Mouse (Mus musculus) forebrain, embryonic 14.5 days (tissue): ENCODE measurements around the gene Ifitm1. TPM values are rescaled to one million over a fixed set of nuclear protein-coding genes. Genes with fewer than 3 reads are reported as not detected.
A peak's percentile ranks its signal among the peaks of the same experiment; 100 is the strongest.
"Not testable (repeated sequence)": the region's sequence is repeated elsewhere in the genome, so short reads cannot be mapped to it uniquely, and the experiment has no call there.

Source experiments
- ATAC-seq: fragments of 200-750 bp; cut with Nextera tagmentation; 2 replicates; pipeline ENCODE4 v1.8.0; 2017; ENCODE audit warnings: mild to moderate bottlenecking, moderate library complexity
- DNase-seq: peaks from one replicate; pipeline ENCODE4 v3.0.0-alpha.2; 2015; ENCODE audit warnings: low spot score
- H3K27ac ChIP-seq: fragments of 300-500 bp; sonication (generic); 2 replicates; pipeline ENCODE4 v1.5.1; 2014; ENCODE audit warnings: low read depth, mild to moderate bottlenecking, control low read depth, low read length, moderate library complexity
- H3K27me3 ChIP-seq: fragments of 300-500 bp; sonication (generic); replicated peaks from 2 replicates; pipeline ENCODE4 v1.6.1; 2014; ENCODE audit warnings: low read length, control low read depth, mixed read lengths; ENCODE audit not compliant: control insufficient read depth, insufficient read depth
- H3K36me3 ChIP-seq: fragments of 300-500 bp; sonication (generic); 2 replicates; pipeline ENCODE4 v1.6.1; 2014; ENCODE audit warnings: low read length, control low read depth; ENCODE audit not compliant: control insufficient read depth, insufficient read depth
- H3K4me1 ChIP-seq: fragments of 300-500 bp; sonication (generic); 2 replicates; pipeline ENCODE4 v1.6.1; 2014; ENCODE audit warnings: antibody characterized with exemption, low read length, control low read depth; ENCODE audit not compliant: control insufficient read depth, insufficient read depth
- H3K4me2 ChIP-seq: fragments of 300-500 bp; sonication (generic); 2 replicates; pipeline ENCODE4 v1.6.1; 2014; ENCODE audit warnings: mild to moderate bottlenecking, control low read depth, low read length
- H3K4me3 ChIP-seq: fragments of 300-500 bp; sonication (generic); 2 replicates; pipeline ENCODE4 v1.5.1; 2014; ENCODE audit warnings: low read depth, low read length, control low read depth
- H3K9ac ChIP-seq: fragments of 300-500 bp; sonication (generic); 2 replicates; pipeline ENCODE4 v1.6.1; 2014; ENCODE audit warnings: mild to moderate bottlenecking, low read length, control low read depth, moderate library complexity
- H3K9me3 ChIP-seq: fragments of 300-500 bp; sonication (generic); replicated peaks from 2 replicates; pipeline ENCODE4 v1.6.1; 2016; ENCODE audit warnings: low read length, control low read depth, mixed read lengths; ENCODE audit not compliant: control insufficient read depth
- WGBS: fragments of 180-500 bp; shearing (Covaris S2); extraction: QIAGEN DNeasy Blood & Tissue Kit; methylation state at CpG from one replicate; pipeline ENCODE4 v1.1.7; 2014; 5-methylcytosine and 5-hydroxymethylcytosine counted together
- polyA plus RNA-seq: library from polyadenylated mRNA; unstranded; fragments of >200 nt; fragmentation: Nextera tagmentation; extraction: Ambion mirVana; gene quantifications from 2 replicates; pipeline ENCODE4 v1.2.1, GENCODE M21; 2014

Gene Ifitm1
- polyA plus RNA-seq, 1 experiment from 2014 or later, result 11.0 TPM

DNA sequence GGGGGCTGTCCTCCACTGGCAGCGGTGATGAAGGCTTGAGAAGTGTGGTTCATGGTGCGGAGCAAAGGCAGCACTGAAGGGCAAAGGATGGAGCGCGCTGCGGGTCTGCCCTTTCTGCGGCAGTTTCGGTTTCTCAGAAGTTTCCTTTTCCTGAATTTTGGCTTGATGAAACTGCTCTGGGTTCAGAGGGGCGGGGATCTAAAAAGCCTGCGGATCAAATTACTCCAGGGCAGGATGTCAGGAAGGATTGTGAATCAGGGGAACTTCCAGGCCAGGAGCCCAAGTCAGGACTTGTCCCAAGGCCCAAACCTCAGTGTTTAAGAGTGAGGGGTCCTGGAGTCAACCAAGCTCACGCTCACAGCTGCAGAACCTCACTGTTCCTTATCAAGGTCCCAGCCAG lies 43.6 kb downstream of the Ifitm1 start, which contains the start of gene Ifitm3:
Ifitm3 (minus strand) TSS at position 178 of the 400 bp plus-strand sequence.
- no peak within 1 kb of the TSS for H3K9ac ChIP-seq
- 43% methylated on average over 10 of the region's 10 CpGs for WGBS
- H3K27me3 ChIP-seq, result no peaks in the 10 kb centered on the region
- H3K36me3 ChIP-seq, result no peaks in the 10 kb centered on the region
- H3K4me2 ChIP-seq, result peak within 1 kb of the TSS; percentile 3; the same call in 1 of the 2 replicates
- no peak within 1 kb of the TSS for H3K27ac ChIP-seq
- no peaks in the 10 kb centered on the region for H3K9me3 ChIP-seq
- no peaks in the 10 kb centered on the region for H3K4me1 ChIP-seq
- ATAC-seq (no peak), DNase-seq (peak; percentile 5)
- H3K4me3 ChIP-seq, result no peak within 1 kb of the TSS

DNA sequence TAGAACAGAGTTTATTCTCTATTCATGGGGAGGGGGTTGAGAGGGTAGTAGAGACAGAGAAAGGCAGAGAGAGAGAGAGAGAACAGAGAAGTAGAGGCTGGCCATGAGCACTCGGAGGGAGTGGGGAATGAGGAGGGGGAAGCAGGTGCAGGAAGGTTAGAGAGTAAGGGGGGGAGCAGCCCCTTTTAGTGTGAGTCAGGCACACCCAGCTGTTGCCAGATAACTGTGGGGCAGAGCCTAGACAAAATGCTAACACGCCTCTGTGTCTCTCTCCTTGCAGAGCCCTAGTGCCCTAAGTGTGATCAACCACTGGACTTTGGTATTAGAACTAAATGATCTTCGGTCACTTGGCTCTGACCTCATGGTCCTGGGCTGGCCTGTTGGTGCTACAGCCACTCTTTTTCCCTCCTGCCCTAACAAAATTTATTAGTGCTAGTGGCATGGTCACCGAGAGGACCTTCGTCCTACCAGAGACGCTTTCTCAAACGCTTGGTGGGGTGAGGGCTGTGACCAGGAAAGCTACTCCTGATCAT lies 44.3 kb downstream of the Ifitm1 start:
- Histone ChIP-seq H3K9ac (no peak overlapping the region), H3K4me1 (no peaks in the 10 kb centered on the region), H3K27ac (no peak overlapping the region), H3K4me2 (no peak overlapping the region), H3K9me3 (no peaks in the 10 kb centered on the region), H3K27me3 (no peaks in the 10 kb centered on the region), H3K36me3 (no peaks in the 10 kb centered on the region), H3K4me3 (no peak overlapping the region)
- 86% methylated on average over 7 of the region's 7 CpGs for WGBS
- ATAC-seq (no peak), DNase-seq (no peak)

DNA sequence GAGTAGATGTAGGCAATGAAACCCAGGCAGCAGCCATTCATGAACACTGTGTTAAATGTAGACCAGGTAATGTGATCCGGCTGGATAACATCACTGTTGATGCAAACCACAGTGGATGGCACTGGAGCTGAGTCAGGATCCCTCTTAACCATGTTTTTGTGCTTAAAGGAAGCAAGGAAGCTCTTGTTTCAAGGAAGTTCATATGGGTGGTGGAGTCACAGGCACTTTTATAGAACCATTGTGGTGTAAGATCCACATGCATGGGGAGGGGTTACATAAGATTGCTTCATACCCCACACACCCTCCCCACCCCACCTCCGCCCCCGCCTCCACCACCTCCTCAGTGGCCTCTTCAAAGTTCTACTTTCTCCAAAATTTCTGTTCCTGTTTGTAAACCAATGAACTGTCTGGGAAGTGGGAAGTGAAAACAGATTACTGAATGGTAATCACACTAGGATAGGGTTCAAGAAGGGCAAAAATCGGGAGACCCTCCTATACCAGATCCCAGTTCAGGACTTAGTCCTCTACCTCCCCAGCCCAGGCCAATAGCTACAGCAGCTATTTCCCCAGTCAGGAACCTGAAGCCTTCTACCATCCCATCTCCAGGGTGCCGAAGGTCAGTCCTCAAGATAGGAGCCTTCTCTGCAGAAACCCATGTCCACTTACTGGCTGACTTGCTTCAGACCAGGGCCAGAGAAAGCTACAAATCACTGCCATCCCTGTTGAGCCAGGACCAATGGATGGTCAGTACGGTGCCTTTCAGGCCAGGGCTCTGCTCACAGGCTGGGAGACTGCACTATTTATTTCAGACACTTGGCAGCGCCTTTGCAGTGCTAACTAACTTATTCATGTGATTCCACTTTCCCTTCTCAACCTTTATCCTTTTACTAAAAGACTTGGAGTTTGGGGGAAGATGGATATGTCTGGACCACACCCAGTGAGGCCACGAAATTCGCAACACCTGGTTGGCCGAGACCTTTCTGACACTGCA lies 50.0 kb downstream of the Ifitm1 start:
- H3K9me3 ChIP-seq, result no peaks in the 10 kb centered on the region
- H3K4me2 ChIP-seq, result no peak overlapping the region
- H3K9ac ChIP-seq, result no peak overlapping the region
- H3K4me1 ChIP-seq, result no peaks in the 10 kb centered on the region
- H3K27ac ChIP-seq, result no peak overlapping the region
- H3K36me3 ChIP-seq, result no peaks in the 10 kb centered on the region
- no peak overlapping the region for H3K4me3 ChIP-seq
- no peak for ATAC-seq
- no peak for DNase-seq
- 91% methylated on average over 10 of the region's 10 CpGs for WGBS
- H3K27me3 ChIP-seq, result no peaks in the 10 kb centered on the region

DNA sequence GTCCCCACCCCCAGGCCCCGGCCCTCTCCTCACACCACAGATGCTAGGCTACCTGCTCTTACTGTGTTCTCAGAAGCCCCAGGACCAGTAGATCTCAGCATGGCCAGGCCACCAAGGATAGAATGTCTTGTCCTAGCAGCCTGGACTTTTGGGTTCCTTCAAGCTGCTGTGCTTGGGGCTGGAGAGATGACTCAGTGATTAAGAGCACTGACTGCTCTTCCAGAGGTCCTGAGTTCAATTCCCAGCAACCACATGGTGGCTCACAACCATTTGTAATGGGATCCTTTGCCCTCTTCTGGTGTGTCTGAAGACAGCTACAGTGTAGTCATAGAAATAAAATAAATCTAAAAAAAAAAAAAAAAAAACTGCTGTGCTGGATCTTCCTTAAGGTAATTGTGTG lies 50.8 kb downstream of the Ifitm1 start, which contains the start of gene Ifitm6:
Ifitm6 (minus strand) TSS at position 101 of the 400 bp plus-strand sequence.
- not testable (repeated sequence) for H3K4me2 ChIP-seq, H3K27me3 ChIP-seq, H3K9ac ChIP-seq, H3K27ac ChIP-seq, H3K4me3 ChIP-seq, ATAC-seq, H3K36me3 ChIP-seq, DNase-seq, H3K4me1 ChIP-seq, H3K9me3 ChIP-seq
- WGBS, result 92% methylated on average over 1 of the region's 1 CpGs

DNA sequence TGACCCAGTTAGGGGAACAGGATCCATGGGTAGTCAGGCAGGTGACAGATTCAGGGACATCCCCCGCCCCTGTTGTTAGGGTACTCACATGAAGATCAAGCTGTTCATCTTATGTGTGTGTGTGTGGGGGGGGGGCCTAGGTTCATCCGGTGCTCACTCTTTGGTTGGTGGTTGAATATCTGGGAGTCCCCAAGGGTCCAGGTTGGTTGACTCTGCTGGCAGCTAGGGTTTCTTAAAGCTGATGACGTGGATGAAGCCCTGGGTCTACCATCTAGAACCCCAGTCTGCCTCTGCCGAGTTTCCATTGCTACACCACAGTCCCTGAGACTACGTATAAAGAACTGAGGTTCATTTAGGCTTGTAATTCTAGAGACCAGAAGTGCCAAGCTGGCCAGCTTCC lies 52.0 kb downstream of the Ifitm1 start:
- Histone ChIP-seq H3K9me3 (no peaks in the 10 kb centered on the region), H3K4me3 (no peak overlapping the region), H3K27ac (no peak overlapping the region), H3K4me1 (no peaks in the 10 kb centered on the region), H3K9ac (no peak overlapping the region), H3K4me2 (no peak overlapping the region), H3K27me3 (no peaks in the 10 kb centered on the region), H3K36me3 (no peaks in the 10 kb centered on the region)
- DNase-seq (no peak), ATAC-seq (no peak)
- WGBS, result 93% methylated on average over 5 of the region's 5 CpGs

Other genes with a start within 250 kb of the Ifitm1 start
- not detected in 2 replicates for gene Cyp2e1, start 203.5 kb upstream of the Ifitm1 start, polyA plus RNA-seq
- gene Syce1, start 179.4 kb upstream of the Ifitm1 start, polyA plus RNA-seq, result 0.23 and 0.45 TPM in 2 replicates
- gene Zfp941, start 145.0 kb upstream of the Ifitm1 start, polyA plus RNA-seq, result 12.3 and 13.6 TPM in 2 replicates
- gene Urah, start 132.2 kb upstream of the Ifitm1 start, polyA plus RNA-seq, result 0.41 TPM in 1 of 2 replicates, not detected in the other
- not detected in 2 replicates for gene Scgb1c1, start 121.7 kb upstream of the Ifitm1 start, polyA plus RNA-seq
- gene Odf3, start 119.4 kb upstream of the Ifitm1 start, polyA plus RNA-seq, result not detected in 2 replicates
- gene Gm45785, start 110.9 kb upstream of the Ifitm1 start, polyA plus RNA-seq, result not detected in 2 replicates
- gene Ric8a, start 110.3 kb upstream of the Ifitm1 start, polyA plus RNA-seq, result 95.0 and 96.9 TPM in 2 replicates
- gene Bet1l, start 109.6 kb upstream of the Ifitm1 start, polyA plus RNA-seq, result 47.2 and 53.3 TPM in 2 replicates
- gene Psmd13, start 85.3 kb upstream of the Ifitm1 start, polyA plus RNA-seq, result 262 and 286 TPM in 2 replicates
- gene Sirt3, start 84.9 kb upstream of the Ifitm1 start, polyA plus RNA-seq, result 28.2 and 29.5 TPM in 2 replicates
- not detected in 2 replicates for gene Cox8b, start 66.8 kb upstream of the Ifitm1 start, polyA plus RNA-seq
- gene Nlrp6, start 46.3 kb upstream of the Ifitm1 start, polyA plus RNA-seq, result 0.37 and 0.73 TPM in 2 replicates
- 8.8 TPM in 2 replicates for gene Pgghg, start 25.8 kb upstream of the Ifitm1 start, polyA plus RNA-seq
- not detected in 2 replicates for gene Ifitm5, start 16.9 kb upstream of the Ifitm1 start, polyA plus RNA-seq
- not detected in 2 replicates for gene Gm45717, start 11.3 kb upstream of the Ifitm1 start, polyA plus RNA-seq
- 163 and 235 TPM in 2 replicates for gene Ifitm2, start 11.2 kb upstream of the Ifitm1 start, polyA plus RNA-seq
- 24.7 and 29.7 TPM in 2 replicates for gene Ifitm3, start 43.5 kb downstream of the Ifitm1 start, polyA plus RNA-seq
- 0.27 and 0.37 TPM in 2 replicates for gene Ifitm6, start 50.7 kb downstream of the Ifitm1 start, polyA plus RNA-seq
- gene Gm17387, start 61.9 kb downstream of the Ifitm1 start, polyA plus RNA-seq, result not detected in 2 replicates
- gene B4galnt4, start 93.9 kb downstream of the Ifitm1 start, polyA plus RNA-seq, result 29.1 and 29.5 TPM in 2 replicates
- gene Pkp3, start 111.0 kb downstream of the Ifitm1 start, polyA plus RNA-seq, result not detected in 2 replicates
- 2.4 and 2.5 TPM in 2 replicates for gene Sigirr, start 133.4 kb downstream of the Ifitm1 start, polyA plus RNA-seq
- gene Ano9, start 150.6 kb downstream of the Ifitm1 start, polyA plus RNA-seq, result 0.10 TPM in 1 of 2 replicates, not detected in the other
- gene Ptdss2, start 155.2 kb downstream of the Ifitm1 start, polyA plus RNA-seq, result 81.2 and 82.1 TPM in 2 replicates
- gene Rnh1, start 205.6 kb downstream of the Ifitm1 start, polyA plus RNA-seq, result 54.7 and 56.7 TPM in 2 replicates
- gene Hras, start 226.8 kb downstream of the Ifitm1 start, polyA plus RNA-seq, result 70.2 and 96.3 TPM in 2 replicates
- gene Lrrc56, start 226.9 kb downstream of the Ifitm1 start, polyA plus RNA-seq, result 6.7 and 8.9 TPM in 2 replicates
- 0.94 and 0.95 TPM in 2 replicates for gene Lmntd2, start 246.9 kb downstream of the Ifitm1 start, polyA plus RNA-seq
- 23.7 and 23.8 TPM in 2 replicates for gene Rassf7, start 248.6 kb downstream of the Ifitm1 start, polyA plus RNA-seq